Mouse (Mus musculus): Measurements from ENCODE around the gene Agtpbp1. TPM values are rescaled to one million over a fixed set of nuclear protein-coding genes. Genes with fewer than 3 reads are reported as not detected.

Gene Agtpbp1
- 37.3 and 44.7 TPM in 2 replicates for polyA plus RNA-seq (2016; fragmentation: Nextera tagmentation; extraction: Ambion mirVana)

- H3K4me2 ChIP-seq (replicated peaks), result peak within 1 kb of the TSS; percentile 93
- peak; percentile 99 for ATAC-seq (ENCODE audit: low FRiP score, low read depth)
- no peaks in the 10 kb centered on the region for H3K27me3 ChIP-seq (replicated peaks)
- peak within 1 kb of the TSS; percentile 37 for H3K27ac ChIP-seq
- no peaks in the 10 kb centered on the region for H3K9me3 ChIP-seq
- H3K9ac ChIP-seq, result peak within 1 kb of the TSS; percentile 92
- peak within 1 kb of the TSS; percentile 90 for H3K4me3 ChIP-seq
- WGBS, result under 1% methylated on average over 83 of the region's 83 CpGs
- peaks cover 27% of the 10 kb centered on the region for H3K36me3 ChIP-seq
- H3K4me1 ChIP-seq, result peaks cover 30% of the 10 kb centered on the region
Measured at GRCm38 (mm10) chr13:59584947-59585647, at the start of gene Agtpbp1, which contains the start of gene Naa35. Agtpbp1 (minus strand) TSS chr13:59585227. Naa35 (plus strand) TSS chr13:59585259.

GRCm38 (mm10) chr13:59634637-59635036, 49.6 kb upstream of the Agtpbp1 start:
- WGBS, result 76% methylated on average over 5 of the region's 5 CpGs
- Histone ChIP-seq H3K4me2 (replicated peaks) (no peak overlapping the region), H3K9me3 (no peaks in the 10 kb centered on the region), H3K36me3 (peaks cover 92% of the 10 kb centered on the region), H3K4me1 (no peaks in the 10 kb centered on the region), H3K4me3 (no peak overlapping the region), H3K27ac (no peak overlapping the region), H3K9ac (no peak overlapping the region), H3K27me3 (replicated peaks) (no peaks in the 10 kb centered on the region)
- ATAC-seq (ENCODE audit: low FRiP score, low read depth), result no peak

DNA sequence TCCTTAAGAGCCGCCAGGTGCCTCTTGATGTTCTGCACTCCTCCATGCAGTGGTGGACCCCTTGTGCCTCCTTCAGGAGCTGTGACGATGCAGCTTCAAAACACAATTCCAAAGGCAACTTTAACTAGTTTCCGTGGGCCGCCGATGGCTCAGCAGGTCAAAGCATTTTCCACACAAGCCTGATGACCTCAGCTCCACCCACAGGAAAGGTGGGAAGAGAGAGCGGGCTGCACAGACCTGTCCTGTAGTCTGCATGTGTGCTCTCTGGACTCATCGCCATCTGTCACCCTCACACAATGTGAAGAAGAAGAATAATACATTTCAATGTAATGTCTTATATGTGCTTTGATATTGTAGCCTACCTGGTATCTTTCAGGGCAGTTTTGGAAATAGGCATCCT, 41.7 kb upstream of the Agtpbp1 start:
- no peak overlapping the region for H3K27ac ChIP-seq
- H3K36me3 ChIP-seq, result peaks cover 78% of the 10 kb centered on the region
- H3K4me3 ChIP-seq, result no peak overlapping the region
- no peak for ATAC-seq (ENCODE audit: low FRiP score, low read depth)
- H3K9ac ChIP-seq, result no peak overlapping the region
- 90% methylated on average over 7 of the region's 7 CpGs for WGBS
- no peaks in the 10 kb centered on the region for H3K27me3 ChIP-seq (replicated peaks)
- no peaks in the 10 kb centered on the region for H3K4me1 ChIP-seq
- H3K4me2 ChIP-seq (replicated peaks), result no peak overlapping the region
- H3K9me3 ChIP-seq, result no peaks in the 10 kb centered on the region

- no peak overlapping the region for H3K9ac ChIP-seq
- WGBS, result 93% methylated on average over 5 of the region's 5 CpGs
- H3K36me3 ChIP-seq, result peaks cover 81% of the 10 kb centered on the region
- no peaks in the 10 kb centered on the region for H3K27me3 ChIP-seq (replicated peaks)
- no peak overlapping the region for H3K4me3 ChIP-seq
- H3K27ac ChIP-seq, result no peak overlapping the region
- no peak overlapping the region for H3K4me2 ChIP-seq (replicated peaks)
- H3K4me1 ChIP-seq, result no peaks in the 10 kb centered on the region
- H3K9me3 ChIP-seq, result no peaks in the 10 kb centered on the region
- ATAC-seq (ENCODE audit: low FRiP score, low read depth), result no peak
Measured at GRCm38 (mm10) chr13:59624903-59625302, 39.9 kb upstream of the Agtpbp1 start.

- Histone ChIP-seq H3K4me1 (no peaks in the 10 kb centered on the region), H3K36me3 (peaks cover 79% of the 10 kb centered on the region), H3K4me2 (replicated peaks) (no peak overlapping the region), H3K27me3 (replicated peaks) (no peaks in the 10 kb centered on the region), H3K27ac (no peak overlapping the region), H3K9me3 (no peaks in the 10 kb centered on the region), H3K4me3 (no peak overlapping the region), H3K9ac (no peak overlapping the region)
- no peak for ATAC-seq (ENCODE audit: low FRiP score, low read depth)
- 90% methylated on average over 3 of the region's 3 CpGs for WGBS
Measured at GRCm38 (mm10) chr13:59624389-59624788, 39.4 kb upstream of the Agtpbp1 start.

DNA sequence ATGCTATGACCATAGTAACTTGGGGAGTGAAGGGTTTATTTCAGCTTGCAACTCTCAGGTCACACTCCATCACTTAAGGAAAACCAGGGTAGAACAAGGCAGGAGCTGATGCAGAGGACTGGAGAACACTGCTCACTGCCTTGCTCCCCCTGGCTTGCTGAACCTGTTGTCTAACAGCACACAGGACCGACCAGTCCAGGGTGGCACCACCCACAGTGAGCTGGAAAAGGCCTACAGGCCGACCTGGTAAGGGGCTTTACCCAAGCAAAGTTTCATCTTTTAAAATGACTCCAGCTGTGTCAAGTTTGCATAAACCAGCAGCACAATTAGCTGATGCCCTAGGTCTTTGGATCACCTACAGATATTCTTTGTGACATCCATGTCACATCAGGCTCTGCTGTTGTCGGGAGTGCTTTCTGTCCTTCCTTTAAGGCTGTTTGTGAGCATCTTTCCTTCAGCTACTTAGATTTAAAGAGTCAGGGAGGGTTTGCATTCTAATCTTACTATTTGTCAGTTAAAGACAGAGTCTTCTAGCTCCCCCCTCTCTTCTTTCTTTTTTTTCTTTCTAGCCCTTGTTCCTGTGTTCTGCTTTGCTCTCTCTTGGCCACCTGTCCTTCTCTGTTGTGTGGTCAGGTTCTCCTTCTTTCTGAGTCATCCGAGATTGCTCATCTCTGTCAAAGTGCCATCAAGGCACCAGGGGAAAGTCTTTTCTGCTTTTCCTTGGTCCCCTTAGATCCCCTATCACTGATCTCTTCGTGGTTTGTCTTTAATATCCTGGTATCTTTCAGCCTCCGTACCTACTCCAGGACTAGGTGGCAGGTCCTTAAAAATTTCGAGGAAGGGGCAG, 36.8 kb upstream of the Agtpbp1 start:
- Histone ChIP-seq H3K27me3 (replicated peaks) (no peaks in the 10 kb centered on the region), H3K9me3 (no peaks in the 10 kb centered on the region), H3K9ac (no peak overlapping the region), H3K4me3 (no peak overlapping the region), H3K36me3 (peaks cover 81% of the 10 kb centered on the region), H3K4me2 (replicated peaks) (no peak overlapping the region), H3K4me1 (no peaks in the 10 kb centered on the region), H3K27ac (no peak overlapping the region)
- WGBS, result 90% methylated on average over 7 of the region's 7 CpGs
- ATAC-seq (ENCODE audit: low FRiP score, low read depth), result no peak

DNA sequence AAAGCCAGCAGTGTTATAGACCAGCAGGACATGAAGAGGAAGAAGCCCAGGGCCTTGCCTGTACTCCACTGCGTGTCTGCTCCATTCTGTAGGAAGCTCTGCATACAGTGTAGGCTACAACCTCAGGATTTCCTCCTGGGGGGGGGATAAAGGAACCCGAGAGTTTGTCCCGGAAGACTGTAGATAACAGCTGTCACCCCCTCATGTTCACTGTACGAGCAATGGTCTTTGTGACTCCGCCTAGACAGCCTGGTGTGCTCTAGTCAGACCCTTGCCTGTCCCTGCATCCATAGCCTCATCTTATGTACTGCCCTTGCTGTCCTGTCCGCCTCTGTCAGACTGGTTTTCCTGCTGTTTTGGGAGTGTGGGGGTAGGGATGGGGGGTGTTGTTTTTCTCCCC, 33.4 kb upstream of the Agtpbp1 start:
- H3K27me3 ChIP-seq (replicated peaks), result no peaks in the 10 kb centered on the region
- no peak overlapping the region for H3K4me2 ChIP-seq (replicated peaks)
- no peak for ATAC-seq (ENCODE audit: low FRiP score, low read depth)
- WGBS, result 92% methylated on average over 6 of the region's 6 CpGs
- no peak overlapping the region for H3K4me3 ChIP-seq
- H3K27ac ChIP-seq, result no peak overlapping the region
- peaks cover 73% of the 10 kb centered on the region for H3K36me3 ChIP-seq
- no peak overlapping the region for H3K9ac ChIP-seq
- H3K9me3 ChIP-seq, result no peaks in the 10 kb centered on the region
- H3K4me1 ChIP-seq, result no peaks in the 10 kb centered on the region

DNA sequence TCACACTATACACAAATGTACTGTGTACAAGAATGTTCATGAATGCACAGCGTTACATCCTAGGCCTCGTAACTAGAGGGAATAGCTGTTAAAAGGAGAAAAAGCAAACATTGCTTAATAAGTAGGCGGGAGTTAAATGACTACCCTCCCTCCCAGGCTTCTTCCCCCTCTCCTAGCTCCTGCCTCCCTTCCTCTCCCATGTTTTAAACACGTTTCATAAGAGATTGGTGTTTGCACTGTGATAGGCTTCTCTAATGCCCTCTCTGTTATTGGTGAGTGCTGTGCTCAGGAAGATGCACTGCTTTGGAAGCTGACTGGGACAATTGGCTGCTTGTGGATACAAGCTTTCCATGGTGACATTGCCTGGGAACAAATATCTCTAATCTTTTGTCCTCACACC, 30.5 kb upstream of the Agtpbp1 start:
- Histone ChIP-seq H3K4me2 (replicated peaks) (no peak overlapping the region), H3K9me3 (no peaks in the 10 kb centered on the region), H3K4me3 (no peak overlapping the region), H3K36me3 (peaks cover 64% of the 10 kb centered on the region), H3K27me3 (replicated peaks) (no peaks in the 10 kb centered on the region), H3K27ac (no peak overlapping the region), H3K4me1 (no peaks in the 10 kb centered on the region), H3K9ac (no peak overlapping the region)
- no peak for ATAC-seq (ENCODE audit: low FRiP score, low read depth)
- 83% methylated on average over 4 of the region's 4 CpGs for WGBS

DNA sequence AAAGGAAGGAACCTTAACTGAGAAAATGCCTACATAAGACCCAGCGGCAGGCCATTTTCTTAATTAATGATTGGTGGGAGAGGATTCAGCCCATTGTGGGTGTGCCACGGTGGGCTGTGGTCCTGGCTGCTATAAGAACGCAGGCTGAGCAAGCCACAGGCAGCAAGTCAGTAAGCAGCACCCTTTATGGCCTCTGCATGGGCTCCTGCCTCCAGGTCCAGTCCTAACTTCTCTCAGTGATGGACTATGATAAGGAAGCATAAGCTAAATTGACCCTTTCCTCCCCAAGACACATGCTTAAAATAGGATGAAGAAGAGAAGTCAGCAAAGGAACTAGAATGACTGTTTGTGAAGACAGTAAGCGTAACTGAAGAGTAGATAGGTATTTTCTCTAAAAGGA, 30.1 kb upstream of the Agtpbp1 start:
- no peak for ATAC-seq (ENCODE audit: low FRiP score, low read depth)
- Histone ChIP-seq H3K9ac (no peak overlapping the region), H3K27ac (no peak overlapping the region), H3K4me2 (replicated peaks) (no peak overlapping the region), H3K4me3 (no peak overlapping the region), H3K27me3 (replicated peaks) (no peaks in the 10 kb centered on the region), H3K36me3 (peaks cover 64% of the 10 kb centered on the region), H3K9me3 (no peaks in the 10 kb centered on the region), H3K4me1 (no peaks in the 10 kb centered on the region)
- 69% methylated on average over 4 of the region's 4 CpGs for WGBS

DNA sequence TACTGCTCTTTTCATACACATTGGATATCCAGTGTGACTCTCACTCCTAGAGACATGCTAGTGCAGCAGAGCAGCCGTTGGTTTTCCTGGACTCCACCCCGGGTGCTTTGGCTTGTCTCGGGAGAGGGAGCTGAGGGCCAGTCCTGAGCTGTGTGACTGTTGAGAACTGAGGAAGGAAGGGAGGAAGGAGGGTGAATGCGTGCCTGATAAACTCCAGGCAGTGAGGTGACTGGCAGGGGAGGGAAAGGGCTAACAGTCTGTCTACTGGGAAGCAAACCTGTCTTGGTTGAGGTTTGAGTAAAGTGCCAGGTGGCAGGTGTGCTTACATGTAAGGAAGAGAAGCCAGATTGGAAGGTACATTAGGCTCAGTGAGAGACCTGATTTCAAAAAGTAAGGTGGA, 28.8 kb upstream of the Agtpbp1 start:
- Histone ChIP-seq H3K9me3 (no peaks in the 10 kb centered on the region), H3K27me3 (replicated peaks) (no peaks in the 10 kb centered on the region), H3K27ac (no peak overlapping the region), H3K4me3 (no peak overlapping the region), H3K36me3 (peaks cover 67% of the 10 kb centered on the region), H3K4me1 (no peaks in the 10 kb centered on the region), H3K9ac (no peak overlapping the region), H3K4me2 (replicated peaks) (no peak overlapping the region)
- 86% methylated on average over 4 of the region's 4 CpGs for WGBS
- ATAC-seq (ENCODE audit: low FRiP score, low read depth), result no peak

DNA sequence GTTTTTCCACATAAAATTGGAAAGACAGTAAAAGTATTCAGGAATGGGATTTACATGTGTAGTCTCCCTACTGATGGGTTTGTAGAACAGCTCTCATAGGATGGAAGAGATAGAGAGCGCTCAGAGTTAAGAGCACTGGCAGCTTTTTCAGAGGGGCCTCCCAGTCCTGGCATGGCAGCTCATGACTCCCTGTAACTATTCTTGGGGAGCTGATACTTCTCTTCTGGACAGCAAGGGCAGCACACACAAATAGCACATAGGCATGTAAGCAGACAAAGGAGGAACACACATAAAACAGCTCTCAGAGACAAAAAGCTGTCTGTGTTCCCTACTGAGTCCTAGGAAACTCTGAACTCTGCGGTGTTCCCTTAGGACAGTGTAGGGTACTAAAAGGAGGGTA, 25.4 kb upstream of the Agtpbp1 start:
- ATAC-seq (ENCODE audit: low FRiP score, low read depth), result no peak
- Histone ChIP-seq H3K36me3 (peaks cover 76% of the 10 kb centered on the region), H3K9me3 (no peaks in the 10 kb centered on the region), H3K4me2 (replicated peaks) (no peak overlapping the region), H3K27ac (no peak overlapping the region), H3K9ac (no peak overlapping the region), H3K4me3 (no peak overlapping the region), H3K4me1 (no peaks in the 10 kb centered on the region), H3K27me3 (replicated peaks) (no peaks in the 10 kb centered on the region)
- 91% methylated on average over 2 of the region's 2 CpGs for WGBS

GRCm38 (mm10) chr13:59609885-59610284, 24.9 kb upstream of the Agtpbp1 start:
- peaks cover 76% of the 10 kb centered on the region for H3K36me3 ChIP-seq
- 92% methylated on average over 4 of the region's 4 CpGs for WGBS
- ATAC-seq (ENCODE audit: low FRiP score, low read depth), result no peak

More at GRCm38 (mm10) chr13:59609885-59610284, 24.9 kb upstream of the Agtpbp1 start:
- no peaks in the 10 kb centered on the region for H3K9me3 ChIP-seq
- H3K4me1 ChIP-seq, result no peaks in the 10 kb centered on the region
- H3K4me3 ChIP-seq, result no peak overlapping the region
- H3K4me2 ChIP-seq (replicated peaks), result no peak overlapping the region
- no peak overlapping the region for H3K27ac ChIP-seq
- H3K9ac ChIP-seq, result no peak overlapping the region
- H3K27me3 ChIP-seq (replicated peaks), result no peaks in the 10 kb centered on the region
